Mouse (Mus musculus) CH12.LX (cell line): ENCODE measurements around the gene Aftph.

Experiments used
- CHD1 ChIP-seq: IDR thresholded peaks from 2 replicates; pipeline ENCODE4 v1.6.1; 2012; ENCODE audit warnings: low read depth, low read length, improper control_type of control experiment, inconsistent platforms
- CTCF ChIP-seq, 2 experiments: IDR thresholded peaks in 1 of 2; conservative IDR thresholded peaks in 1 of 2; 2 replicates each; pipeline ENCODE4 v1.5.1; 2011 to 2012; ENCODE audit warnings: low read depth in 2 of 2, low read length in 2 of 2, improper control_type of control experiment in 1 of 2, inconsistent platforms in 1 of 2, mild to moderate bottlenecking in 1 of 2, moderate library complexity in 1 of 2
- EP300 ChIP-seq: IDR thresholded peaks from 2 replicates; pipeline ENCODE4 v1.6.1; 2011; ENCODE audit warnings: low read length, improper control_type of control experiment
- KAT2A ChIP-seq: IDR thresholded peaks from 2 replicates; pipeline ENCODE4 v1.6.1; 2012; ENCODE audit warnings: low read length, improper control_type of control experiment, inconsistent platforms; ENCODE audit not compliant: insufficient replicate concordance
- MAZ ChIP-seq: IDR thresholded peaks from 2 replicates; pipeline ENCODE4 v1.6.1; 2012; ENCODE audit warnings: low read depth, mild to moderate bottlenecking, inconsistent platforms, low read length, improper control_type of control experiment, moderate library complexity
- POLR2A ChIP-seq: IDR thresholded peaks from 2 replicates; pipeline ENCODE4 v1.6.1; 2011; ENCODE audit warnings: low read depth, mild to moderate bottlenecking, improper control_type of control experiment, low read length
- POLR2AphosphoS2 ChIP-seq: IDR thresholded peaks from 2 replicates; pipeline ENCODE4 v1.6.1; 2011; ENCODE audit warnings: low read depth, low read length, improper control_type of control experiment
- RAD21 ChIP-seq: IDR thresholded peaks from 2 replicates; pipeline ENCODE4 v1.6.1; 2011; ENCODE audit warnings: low read depth, mild to moderate bottlenecking, low read length, improper control_type of control experiment, moderate library complexity
- SMC3 ChIP-seq: IDR thresholded peaks from 2 replicates; pipeline ENCODE4 v1.6.1; 2011; ENCODE audit warnings: low read depth, low read length, improper control_type of control experiment
- TCF12 ChIP-seq: IDR thresholded peaks from 2 replicates; pipeline ENCODE4 v1.6.1; 2014; ENCODE audit warnings: low read depth, mild to moderate bottlenecking, inconsistent platforms, low read length, improper control_type of control experiment
- ZKSCAN1 ChIP-seq: IDR thresholded peaks from 2 replicates; pipeline ENCODE4 v1.6.1; 2012; ENCODE audit warnings: low read depth, inconsistent platforms, low read length, improper control_type of control experiment, borderline replicate concordance

GRCm38 (mm10) chr11:20782620-20783019 lies 41.2 kb upstream of the Aftph start:
- TF ChIP-seq CTCF (conservative IDR thresholded peaks at IDR 0.05 in 1 of 2, IDR thresholded peaks at IDR 0.05 in 1 of 2; ENCODE audit: low read depth in 2 of 2, low read length in 2 of 2) (no peak), MAZ (no peak), POLR2A (no peak), ZKSCAN1 (no peak), POLR2AphosphoS2 (no peak), KAT2A (no peak), SMC3 (no peak), RAD21 (no peak), CHD1 (no peak), TCF12 (no peak), EP300 (no peak)
